Mouse (Mus musculus): ENCODE results near the gene Efcab8. TPM values are rescaled to one million over a fixed set of nuclear protein-coding genes. Genes with fewer than 3 reads are reported as not detected.

Gene Efcab8
- total and polyA plus RNA-seq, 3 experiments = 0.08 to 0.42 (median 0.39) TPM

DNA sequence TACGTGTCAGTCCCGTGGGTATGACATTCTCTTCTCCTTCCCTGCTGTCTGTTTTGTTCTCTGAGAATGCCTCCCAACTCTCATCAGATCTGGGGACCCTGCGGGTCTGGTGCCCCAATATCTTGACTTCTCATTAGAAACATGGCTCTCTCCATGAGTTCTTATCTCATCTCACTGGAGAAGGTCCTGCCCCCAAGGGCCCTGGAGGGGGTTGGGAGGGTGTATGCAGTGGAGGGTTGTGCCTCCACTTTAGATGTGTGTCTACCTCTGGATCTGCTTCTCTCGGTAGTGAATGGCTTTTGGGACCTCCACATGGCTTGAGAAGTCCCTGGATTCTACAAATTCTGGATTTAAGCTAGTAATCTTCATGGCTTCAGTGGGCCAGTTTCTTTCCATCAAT, 1.4 kb downstream of the Efcab8 start:
- H3K36me3 ChIP-seq (replicated peaks in 1 of 2; ENCODE audit: control insufficient read depth in 1 of 2, insufficient read depth in 1 of 2, low read length in 1 of 2) = peaks cover 0 to 5% of the 10 kb centered on the region in 2 experiments
- H3K27ac ChIP-seq (ENCODE audit: insufficient read depth, low read depth) = no peak overlapping the region
- no peak overlapping the region for H3K9ac ChIP-seq (ENCODE audit: insufficient read depth, low read depth)
- H3K4me2 ChIP-seq (ENCODE audit: insufficient read depth, low read depth, poor library complexity, severe bottlenecking) = no peak overlapping the region
- no peak overlapping the region for H3K4me3 ChIP-seq (replicated peaks in 1 of 3; ENCODE audit: low read depth in 2 of 3, low read length in 2 of 3, poor library complexity in 1 of 3)
- no peak for DNase-seq (ENCODE audit: extremely low read depth)
- in situ Hi-C loops (cut with MboI; ENCODE audit: low pct_ligation_motif_present, low pct_unique_long_range_greater_than_20kb, low sequenced_read_pairs) = no loop called here
- H3K9me3 ChIP-seq (replicated peaks; ENCODE audit: low read length) = no peaks in the 10 kb centered on the region
- no peaks in the 10 kb centered on the region for H3K79me2 ChIP-seq (replicated peaks; ENCODE audit: control insufficient read depth, extremely low read depth, insufficient read depth, poor library complexity, severe bottlenecking)
- no peaks in the 10 kb centered on the region for H3K27me3 ChIP-seq (replicated peaks)
- TF ChIP-seq ELF1 (IDR thresholded peaks at IDR 0.05; ENCODE audit: low read depth, low read length) (no peak), KAT2A (IDR thresholded peaks at IDR 0.05; ENCODE audit: insufficient replicate concordance, low read length) (no peak), NRF1 (IDR thresholded peaks at IDR 0.05; ENCODE audit: low read depth, low read length) (no peak), MEF2A (IDR thresholded peaks at IDR 0.05; ENCODE audit: borderline replicate concordance, low read depth, low read length) (no peak), USF1 (IDR thresholded peaks at IDR 0.05; ENCODE audit: low read depth, low read length) (no peak), RCOR1 (conservative IDR thresholded peaks at IDR 0.05; ENCODE audit: low read depth, low read length) (no peak), RAD21 (IDR thresholded peaks at IDR 0.05; ENCODE audit: low read depth, low read length) (no peak), USF2 (conservative IDR thresholded peaks at IDR 0.05; ENCODE audit: low read depth, low read length) (no peak), POLR2AphosphoS2 (IDR thresholded peaks at IDR 0.05; ENCODE audit: low read depth, low read length) (no peak), EP300 (IDR thresholded peaks at IDR 0.05; ENCODE audit: low read length) (no peak), ZC3H11A (IDR thresholded peaks at IDR 0.05; ENCODE audit: low read depth, low read length) (no peak)
- dilution Hi-C loops (cut with MboI; ENCODE audit: extremely low pct_ligation_motif_present, extremely low pct_unique_long_range_greater_than_20kb, low sequenced_read_pairs) = no loop called here
- peaks cover 14 to 33% of the 10 kb centered on the region in 2 experiments for H3K4me1 ChIP-seq (ENCODE audit: control insufficient read depth in 1 of 2, insufficient read depth in 2 of 2)

GRCm38 (mm10) chr2:153784668-153785067, 4.9 kb downstream of the Efcab8 start:
- H3K4me3 ChIP-seq (replicated peaks in 1 of 3; ENCODE audit: low read depth in 2 of 3, low read length in 2 of 3, poor library complexity in 1 of 3) = no peak overlapping the region
- H3K9me3 ChIP-seq (replicated peaks; ENCODE audit: low read length) = no peaks in the 10 kb centered on the region
- peak; percentile 38 for DNase-seq (ENCODE audit: extremely low read depth)
- no peaks in the 10 kb centered on the region for H3K27me3 ChIP-seq (replicated peaks)
- peaks cover 10 to 20% of the 10 kb centered on the region in 2 experiments for H3K4me1 ChIP-seq (ENCODE audit: control insufficient read depth in 1 of 2, insufficient read depth in 2 of 2)
- in situ Hi-C loops (cut with MboI; ENCODE audit: low pct_ligation_motif_present, low pct_unique_long_range_greater_than_20kb, low sequenced_read_pairs) = no loop called here
- H3K9ac ChIP-seq (ENCODE audit: insufficient read depth, low read depth) = no peak overlapping the region
- H3K79me2 ChIP-seq (replicated peaks; ENCODE audit: control insufficient read depth, extremely low read depth, insufficient read depth, poor library complexity, severe bottlenecking) = no peaks in the 10 kb centered on the region
- dilution Hi-C loops (cut with MboI; ENCODE audit: extremely low pct_ligation_motif_present, extremely low pct_unique_long_range_greater_than_20kb, low sequenced_read_pairs) = no loop called here
- peak; percentile 52; the same call in 1 of the 2 replicates for TF ChIP-seq BHLHE40 (IDR thresholded peaks at IDR 0.05; ENCODE audit: low read depth, low read length)
- peak; percentile 81 for TF ChIP-seq EP300 (IDR thresholded peaks at IDR 0.05; ENCODE audit: low read length)
- TF ChIP-seq NRF1 (IDR thresholded peaks at IDR 0.05; ENCODE audit: low read depth, low read length) = no peak
- TF ChIP-seq MEF2A (IDR thresholded peaks at IDR 0.05; ENCODE audit: borderline replicate concordance, low read depth, low read length) = peak; percentile 85
- no peak for TF ChIP-seq ZKSCAN1 (IDR thresholded peaks at IDR 0.05; ENCODE audit: borderline replicate concordance, low read depth, low read length)
- peak; percentile 89 for TF ChIP-seq IRF4 (IDR thresholded peaks at IDR 0.05; ENCODE audit: low read depth, low read length)
- no peak; the same call in 1 of the 2 replicates for TF ChIP-seq ETS1 (conservative IDR thresholded peaks at IDR 0.05; ENCODE audit: low read depth, low read length)
- no peak overlapping the region; the same call in 1 of the 2 replicates for H3K4me2 ChIP-seq (ENCODE audit: insufficient read depth, low read depth, poor library complexity, severe bottlenecking)
- H3K36me3 ChIP-seq (replicated peaks in 1 of 2; ENCODE audit: control insufficient read depth in 1 of 2, insufficient read depth in 1 of 2, low read length in 1 of 2) = no peaks in the 10 kb centered on the region
- H3K27ac ChIP-seq (ENCODE audit: insufficient read depth, low read depth) = no peak overlapping the region

All from CH12.LX (cell line).